Mouse (Mus musculus): Measurements from ENCODE around the gene Tep1. TPM values are rescaled to one million over a fixed set of nuclear protein-coding genes. Genes with fewer than 3 reads are reported as not detected.
"Not testable (repeated sequence)": the region's sequence is repeated elsewhere in the genome, so short reads cannot be mapped to it uniquely, and the experiment has no call there.

The Tep1 gene
- 1 to 10 TPM; 2.9 to 4.1 TPM for total RNA-seq (2021)

DNA sequence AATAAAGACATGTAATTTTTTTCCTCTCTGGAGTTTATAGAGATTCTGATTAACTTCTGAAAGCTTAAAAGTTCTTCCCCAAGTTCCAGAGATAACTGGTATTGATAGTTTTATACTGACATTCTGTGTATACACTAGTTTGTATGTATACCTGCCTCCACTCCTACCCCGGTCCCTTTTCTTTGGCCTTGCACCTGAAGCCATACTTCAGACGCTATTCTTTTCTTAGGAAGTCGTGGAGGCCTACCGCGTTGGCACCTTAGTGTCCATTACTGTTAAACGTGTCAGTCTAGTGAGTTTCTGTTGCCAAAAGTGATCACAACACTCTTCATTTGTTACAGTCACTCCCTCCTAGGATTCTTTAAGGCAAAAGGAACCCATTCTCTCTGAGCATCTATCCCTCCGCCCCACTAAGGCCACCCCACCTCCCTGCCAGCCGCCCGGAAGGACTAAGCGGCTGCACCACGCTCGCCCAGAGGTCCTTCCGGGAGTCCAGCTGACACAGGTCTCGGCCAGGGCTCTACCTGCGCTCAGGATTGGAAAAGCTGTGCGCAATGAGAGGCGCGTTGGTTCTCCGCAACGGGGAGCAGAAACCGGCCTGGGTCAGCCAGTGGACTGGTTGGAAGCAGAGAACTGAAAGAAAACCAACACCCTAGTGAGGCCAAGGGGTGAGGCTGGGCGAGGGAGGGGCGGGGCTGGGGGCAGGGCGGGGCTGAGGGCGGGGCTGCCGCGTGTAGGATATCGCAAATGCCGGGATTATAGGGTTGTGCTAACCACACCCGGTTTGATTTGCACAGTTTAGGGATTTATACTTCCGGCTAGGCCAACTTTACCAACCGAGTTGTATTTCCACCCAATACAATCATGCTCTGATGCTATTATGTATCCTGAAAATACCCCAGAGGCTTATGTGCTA lies at the start of gene Tep1:
Gene Tep1, minus strand, starts transcription at position 672 of the 916 bp plus-strand sequence.
- DNase-seq (ENCODE audit: low spot score in 2 of 2), result peak; percentile 44 to 62
- intact Hi-C loops (cut with DNase I), result no loop called here

GRCm38 (mm10) chr14:50911356-50911755 lies 41.0 kb upstream of the Tep1 start:
- DNase-seq (ENCODE audit: low spot score in 2 of 2), result no peak
- intact Hi-C loops (cut with DNase I), result no loop called here

DNA sequence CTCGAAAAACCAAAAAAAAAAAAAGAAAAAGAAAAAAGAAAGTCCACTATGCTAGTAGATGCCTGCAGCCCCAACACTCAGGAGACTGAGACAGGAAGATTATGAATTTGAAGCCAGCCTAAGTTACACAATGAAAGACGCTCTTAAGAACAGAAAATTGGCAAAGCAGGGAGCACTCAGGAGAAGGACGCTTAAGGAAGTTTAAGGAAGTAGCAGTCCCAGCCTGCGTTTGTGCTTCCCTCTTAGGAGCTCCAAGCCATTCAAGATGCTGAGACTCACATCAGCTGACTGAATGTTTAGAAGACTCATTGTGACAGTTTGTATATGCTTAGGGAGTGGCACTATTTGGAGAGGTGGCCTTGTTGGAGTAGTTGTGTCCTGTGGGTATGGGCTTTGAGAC lies 37.8 kb upstream of the Tep1 start:
- DNase-seq (ENCODE audit: low spot score in 2 of 2), result no peak
- intact Hi-C loops (cut with DNase I), result no loop called here

- intact Hi-C loops (cut with DNase I); DNase-seq (ENCODE audit: low spot score in 2 of 2): not testable (repeated sequence)
Observed at GRCm38 (mm10) chr14:50905327-50905726, 35.0 kb upstream of the Tep1 start.

GRCm38 (mm10) chr14:50904828-50905129 lies 34.4 kb upstream of the Tep1 start:
- DNase-seq (ENCODE audit: low spot score in 2 of 2), result no peak
- intact Hi-C loops (cut with DNase I), result no loop called here

DNA sequence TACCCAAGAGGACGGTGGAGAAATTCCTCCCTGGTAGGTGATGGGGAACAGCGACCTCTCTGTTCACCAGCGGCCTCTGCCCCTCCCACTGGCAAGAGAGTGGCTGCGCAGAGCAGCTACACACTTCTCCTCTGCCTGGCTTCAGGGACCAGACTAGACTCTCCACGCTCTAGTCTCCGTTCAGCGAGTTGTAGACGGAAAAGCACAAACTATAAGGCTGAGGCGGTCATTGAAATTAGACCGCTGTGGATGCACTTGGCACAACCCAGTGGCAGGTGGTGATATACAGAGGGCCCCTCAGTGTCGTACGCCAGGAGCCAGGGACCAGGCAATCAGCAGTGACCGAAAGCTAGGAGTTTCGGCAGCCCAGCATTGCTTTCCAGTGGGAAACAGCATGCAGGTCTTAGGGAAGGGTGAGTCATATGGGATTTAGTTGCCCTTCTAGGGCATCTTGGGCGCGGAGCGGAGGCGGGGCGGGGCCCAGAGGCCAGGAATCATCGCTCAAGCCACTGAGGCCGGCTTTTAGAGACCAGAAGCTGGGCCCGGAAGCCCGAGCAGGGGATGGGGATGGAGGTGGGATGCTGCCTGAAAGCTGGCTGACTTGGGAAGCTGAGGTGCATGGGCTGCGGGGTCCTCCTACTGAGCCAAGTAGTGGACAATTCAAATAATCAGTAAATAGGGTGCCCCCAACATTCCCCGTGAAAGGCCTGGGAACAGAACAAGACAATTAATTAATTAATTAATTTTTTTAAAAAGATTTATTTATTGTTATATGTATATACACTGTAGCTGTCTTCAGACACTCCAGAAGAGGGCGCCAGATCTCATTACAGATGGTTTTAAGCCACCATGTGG lies 33.8 kb upstream of the Tep1 start:
- intact Hi-C loops (cut with DNase I), result no loop called here
- DNase-seq (ENCODE audit: low spot score in 2 of 2), result no peak

DNA sequence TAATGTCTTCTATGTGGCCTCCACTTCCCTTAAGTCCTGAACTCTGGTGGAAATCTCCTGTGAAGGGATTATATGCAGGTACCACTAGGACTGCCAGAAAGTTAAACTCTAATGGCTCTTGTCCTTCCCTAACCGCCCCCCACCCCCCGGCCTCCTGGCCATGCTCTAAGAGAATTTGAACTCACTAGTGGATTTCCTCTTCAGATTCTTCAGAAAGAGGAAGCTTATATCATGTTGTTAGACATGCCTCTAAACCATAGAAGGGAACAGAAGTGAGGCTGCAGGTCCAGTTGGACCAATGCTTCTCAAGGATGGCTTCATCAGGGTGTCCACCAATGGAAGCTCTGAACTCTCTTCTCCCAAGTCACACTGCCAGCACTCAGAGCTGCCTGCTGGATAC lies 27.6 kb upstream of the Tep1 start:
- intact Hi-C loops (cut with DNase I); DNase-seq (ENCODE audit: low spot score in 2 of 2): not testable (repeated sequence)

GRCm38 (mm10) chr14:50897374-50897765 lies 27.0 kb upstream of the Tep1 start, which contains the start of gene Klhl33:
Klhl33 (minus strand) TSS chr14:50897507.
- DNase-seq (ENCODE audit: low spot score in 2 of 2), result no peak
- intact Hi-C loops (cut with DNase I), result no loop called here

DNA sequence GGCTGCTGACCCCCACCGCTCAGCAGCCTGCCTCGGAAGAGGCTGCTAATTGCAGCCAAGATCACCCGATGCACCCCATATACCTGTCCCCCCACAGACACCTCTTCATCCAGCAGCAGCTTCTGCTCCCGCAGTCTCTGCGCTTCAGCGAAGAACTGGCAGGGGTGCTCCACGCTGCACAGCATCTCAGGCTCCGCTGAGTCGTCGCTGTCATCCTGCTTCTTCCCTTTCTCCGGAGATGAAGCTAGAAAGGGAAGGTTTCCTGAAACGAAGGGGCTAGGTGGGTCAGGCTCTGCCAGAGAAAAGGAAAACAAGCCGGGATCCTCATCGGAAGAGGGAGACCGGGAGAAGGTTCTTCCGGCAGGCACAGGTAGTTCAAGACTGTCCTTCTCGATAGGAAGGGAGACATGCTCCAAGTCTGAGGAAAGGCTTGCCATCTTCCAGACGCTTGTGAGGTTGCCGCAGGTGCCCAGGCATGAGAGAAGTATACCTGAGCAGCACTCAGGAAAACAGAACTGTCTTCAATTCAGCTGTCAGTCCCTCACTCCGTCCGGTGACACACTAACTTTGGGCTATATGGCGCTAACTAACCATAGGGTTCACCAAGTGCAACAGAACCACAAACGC lies 26.5 kb upstream of the Tep1 start:
- peak; percentile 47 to 53 for DNase-seq (ENCODE audit: low spot score in 2 of 2)
- intact Hi-C loops (cut with DNase I), result no loop called here

GRCm38 (mm10) chr14:50895985-50896746 lies 25.8 kb upstream of the Tep1 start:
- peak; percentile 33 to 47 for DNase-seq (ENCODE audit: low spot score in 2 of 2)
- intact Hi-C loops (cut with DNase I), result no loop called here

DNA sequence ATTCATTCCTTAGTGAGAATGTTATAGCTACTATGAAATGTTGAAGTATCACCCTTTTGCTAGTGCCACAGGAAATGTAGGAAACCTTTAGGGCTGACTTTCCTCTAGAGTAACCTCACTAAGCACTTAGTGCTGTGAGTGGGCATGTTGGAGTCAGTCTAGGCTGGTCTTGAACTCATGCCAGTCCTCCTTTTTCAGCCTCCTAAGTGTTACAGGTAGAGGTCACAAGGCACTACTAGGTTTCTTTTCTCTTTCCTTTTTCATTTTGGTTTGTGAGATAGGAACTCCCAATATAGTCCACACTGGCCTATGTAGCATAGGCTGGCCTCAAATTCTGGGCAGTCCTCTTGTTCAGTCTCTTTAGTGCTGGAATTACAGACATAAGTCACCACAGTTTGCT lies 25.0 kb upstream of the Tep1 start:
- intact Hi-C loops (cut with DNase I), result no loop called here
- no peak for DNase-seq (ENCODE audit: low spot score in 2 of 2)

- intact Hi-C loops (cut with DNase I), result no loop called here
- no peak for DNase-seq (ENCODE audit: low spot score in 2 of 2)
Observed at GRCm38 (mm10) chr14:50892541-50893459, 22.4 kb upstream of the Tep1 start.

DNA sequence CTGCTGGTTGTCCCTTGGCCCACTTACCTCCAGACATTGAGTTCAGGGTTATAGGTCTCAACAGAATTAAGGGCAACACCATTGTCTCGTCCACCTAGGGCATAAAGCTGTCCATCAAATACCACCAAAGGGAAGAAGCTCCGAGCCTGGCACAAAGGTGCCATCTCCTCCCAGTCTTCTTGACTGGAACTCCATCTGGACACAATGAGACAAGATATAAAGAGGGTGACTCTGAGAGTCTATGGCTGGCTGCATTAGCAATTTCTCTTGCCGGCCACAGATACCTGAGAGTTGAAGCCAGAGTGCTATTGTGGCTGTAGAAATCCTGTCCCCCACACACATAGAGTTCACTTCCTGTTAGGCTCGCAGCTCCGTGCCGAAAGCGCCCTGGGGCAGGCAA lies 21.7 kb upstream of the Tep1 start:
- intact Hi-C loops (cut with DNase I), result no loop called here

GRCm38 (mm10) chr14:50891621-50892020 lies 21.3 kb upstream of the Tep1 start:
- DNase-seq (ENCODE audit: low spot score in 2 of 2), result no peak
- intact Hi-C loops (cut with DNase I), result no loop called here

More for the DNA sequence above, 21.7 kb upstream of the Tep1 start:
- no peak for DNase-seq (ENCODE audit: low spot score in 2 of 2)

DNA sequence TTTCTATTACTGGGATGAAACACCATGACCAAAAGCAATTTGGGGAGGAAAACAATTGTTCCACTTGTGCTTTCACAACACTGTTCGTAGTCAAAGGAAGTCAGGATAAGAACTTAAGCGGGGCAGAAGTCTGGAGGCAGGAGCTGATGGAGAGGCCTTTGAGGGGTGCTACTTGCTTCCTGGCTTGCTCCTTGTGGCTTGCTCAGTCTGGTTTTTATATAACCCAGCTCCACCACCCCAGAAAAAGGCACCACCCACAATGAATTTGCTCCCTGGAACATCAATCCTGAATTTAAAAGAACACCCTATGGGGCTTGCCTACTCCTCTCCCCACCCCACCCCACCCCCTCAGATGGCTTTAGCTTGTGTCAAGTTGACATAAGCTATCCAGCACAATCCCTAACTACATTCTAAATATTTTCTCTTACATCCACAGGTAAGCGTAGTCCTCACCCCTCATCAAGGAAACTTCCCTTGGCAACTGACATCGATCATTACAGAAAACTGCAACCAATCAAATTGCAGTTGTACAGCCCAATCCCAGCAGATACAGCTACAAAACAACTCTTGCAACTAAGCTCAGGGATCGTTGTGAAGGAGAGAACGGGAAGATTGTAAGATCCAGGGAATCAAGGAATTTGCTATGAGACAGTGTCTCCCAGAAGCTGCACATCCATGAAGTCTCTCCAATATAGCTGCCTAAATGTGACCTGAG lies 6.0 kb upstream of the Tep1 start:
- peak; percentile 30 to 31 for DNase-seq (ENCODE audit: low spot score in 2 of 2)
- intact Hi-C loops (cut with DNase I), result no loop called here

GRCm38 (mm10) chr14:50875591-50876230 lies 5.4 kb upstream of the Tep1 start:
- no peak for DNase-seq (ENCODE audit: low spot score in 2 of 2)
- intact Hi-C loops (cut with DNase I), result no loop called here

- intact Hi-C loops (cut with DNase I), result no loop called here
Observed at GRCm38 (mm10) chr14:50875175-50875574, 4.8 kb upstream of the Tep1 start.

More at GRCm38 (mm10) chr14:50875175-50875574, 4.8 kb upstream of the Tep1 start:
- no peak for DNase-seq (ENCODE audit: low spot score in 2 of 2)
